Mouse (Mus musculus): ENCODE measurements around the gene Dnaaf2.

Dnaaf2 gene

GRCm38 (mm10) chr12:69198164-69198535 lies at the start of gene Dnaaf2:
TSS of gene Dnaaf2 (minus strand) at chr12:69198429.
- peak; percentile 77 for DNase-seq (ENCODE audit: extremely low spot score, low spot score)

- DNase-seq (ENCODE audit: extremely low spot score, low spot score) = peak; percentile 83
These were observed 43.7 kb upstream of the Dnaaf2 start for GRCm38 (mm10) chr12:69241771-69242431.

- DNase-seq (ENCODE audit: extremely low spot score, low spot score) = peak; percentile 16
These were observed 43.2 kb upstream of the Dnaaf2 start for GRCm38 (mm10) chr12:69241405-69241770.

GRCm38 (mm10) chr12:69240876-69241275 lies 42.6 kb upstream of the Dnaaf2 start, which contains the start of gene Klhdc1:
TSS of gene Klhdc1 (plus strand) at chr12:69241176.
- no peak for DNase-seq (ENCODE audit: extremely low spot score, low spot score)

- DNase-seq (ENCODE audit: extremely low spot score, low spot score) = no peak
These were observed 40.1 kb upstream of the Dnaaf2 start for GRCm38 (mm10) chr12:69238284-69238683.

GRCm38 (mm10) chr12:69235782-69236181 lies 37.6 kb upstream of the Dnaaf2 start:
- DNase-seq (ENCODE audit: extremely low spot score, low spot score) = no peak

GRCm38 (mm10) chr12:69229251-69229650 lies 31.0 kb upstream of the Dnaaf2 start:
- no peak for DNase-seq (ENCODE audit: extremely low spot score, low spot score)

GRCm38 (mm10) chr12:69227776-69228466 lies 29.7 kb upstream of the Dnaaf2 start, which contains the start of gene Pole2:
TSS of gene Pole2 (minus strand) at chr12:69228195.
- DNase-seq (ENCODE audit: extremely low spot score, low spot score) = peak; percentile 91

GRCm38 (mm10) chr12:69220613-69221277 lies 22.5 kb upstream of the Dnaaf2 start:
- no peak for DNase-seq (ENCODE audit: extremely low spot score, low spot score)

- no peak for DNase-seq (ENCODE audit: extremely low spot score, low spot score)
These were observed 18.4 kb upstream of the Dnaaf2 start for GRCm38 (mm10) chr12:69216587-69216986.

- no peak for DNase-seq (ENCODE audit: extremely low spot score, low spot score)
These were observed 17.0 kb upstream of the Dnaaf2 start for GRCm38 (mm10) chr12:69215000-69215785.

GRCm38 (mm10) chr12:69214393-69214792 lies 16.2 kb upstream of the Dnaaf2 start:
- no peak for DNase-seq (ENCODE audit: extremely low spot score, low spot score)

- DNase-seq (ENCODE audit: extremely low spot score, low spot score) = no peak
These were observed 15.1 kb upstream of the Dnaaf2 start for GRCm38 (mm10) chr12:69213186-69213777.

- DNase-seq (ENCODE audit: extremely low spot score, low spot score) = no peak
These were observed 12.8 kb upstream of the Dnaaf2 start for GRCm38 (mm10) chr12:69211057-69211456.

- no peak for DNase-seq (ENCODE audit: extremely low spot score, low spot score)
These were observed 12.1 kb upstream of the Dnaaf2 start for GRCm38 (mm10) chr12:69210056-69210979.

- DNase-seq (ENCODE audit: extremely low spot score, low spot score) = no peak
These were observed 10.3 kb upstream of the Dnaaf2 start for GRCm38 (mm10) chr12:69208520-69208919.

- no peak for DNase-seq (ENCODE audit: extremely low spot score, low spot score)
These were observed 9.7 kb upstream of the Dnaaf2 start for GRCm38 (mm10) chr12:69207926-69208325.

GRCm38 (mm10) chr12:69207396-69207795 lies 9.2 kb upstream of the Dnaaf2 start:
- no peak for DNase-seq (ENCODE audit: extremely low spot score, low spot score)

GRCm38 (mm10) chr12:69204052-69204833 lies 6.0 kb upstream of the Dnaaf2 start, which contains the start of gene Gm49384:
TSS of gene Gm49384 (minus strand) at chr12:69204267.
- DNase-seq (ENCODE audit: extremely low spot score, low spot score) = no peak

Data from neural tube, embryonic 10.5 days (tissue).